Mouse (Mus musculus) limb, embryonic 10.5 days (tissue): ENCODE data around the gene Cenpq. TPM values are rescaled to one million over a fixed set of nuclear protein-coding genes. Genes with fewer than 3 reads are reported as not detected.

Source experiments
- DNase-seq: peaks from one replicate; pipeline ENCODE4 v3.0.0-alpha.2; 2017; ENCODE audit warnings: low spot score
- H3K27ac ChIP-seq: fragments of 300-500 bp; sonication (generic); 2 replicates; pipeline ENCODE4 v1.5.1; 2016; ENCODE audit warnings: mild to moderate bottlenecking
- H3K27me3 ChIP-seq: fragments of 300-500 bp; sonication (generic); 2 replicates; pipeline ENCODE4 v1.6.1; 2016; ENCODE audit warnings: low read depth, mild to moderate bottlenecking; ENCODE audit not compliant: poor library complexity, severe bottlenecking
- H3K36me3 ChIP-seq: fragments of 300-500 bp; sonication (generic); 2 replicates; pipeline ENCODE4 v1.6.1; 2016; ENCODE audit warnings: mild to moderate bottlenecking, moderate library complexity
- H3K4me1 ChIP-seq: fragments of 300-500 bp; sonication (generic); 2 replicates; pipeline ENCODE4 v1.6.1; 2016
- H3K4me3 ChIP-seq: fragments of 300-500 bp; sonication (generic); 2 replicates; pipeline ENCODE4 v1.5.1; 2016; ENCODE audit warnings: mild to moderate bottlenecking, moderate library complexity
- H3K9me3 ChIP-seq: fragments of 300-500 bp; sonication (generic); replicated peaks from 2 replicates; pipeline ENCODE4 v1.6.1; 2016; ENCODE audit warnings: mild to moderate bottlenecking
- WGBS: fragments of 180-500 bp; shearing (Covaris S2); methylation state at CpG from one replicate; pipeline ENCODE4 v1.1.7; 2016; 5-methylcytosine and 5-hydroxymethylcytosine counted together
- polyA plus RNA-seq: library from polyadenylated mRNA; unstranded; fragments of >200 nt; fragmentation: Nextera tagmentation; extraction: Ambion mirVana; gene quantifications from 2 replicates; pipeline ENCODE4 v1.2.1, GENCODE M21; 2016

The Cenpq gene
- polyA plus RNA-seq, 1 experiment from 2014 or later = 35.7 TPM

DNA sequence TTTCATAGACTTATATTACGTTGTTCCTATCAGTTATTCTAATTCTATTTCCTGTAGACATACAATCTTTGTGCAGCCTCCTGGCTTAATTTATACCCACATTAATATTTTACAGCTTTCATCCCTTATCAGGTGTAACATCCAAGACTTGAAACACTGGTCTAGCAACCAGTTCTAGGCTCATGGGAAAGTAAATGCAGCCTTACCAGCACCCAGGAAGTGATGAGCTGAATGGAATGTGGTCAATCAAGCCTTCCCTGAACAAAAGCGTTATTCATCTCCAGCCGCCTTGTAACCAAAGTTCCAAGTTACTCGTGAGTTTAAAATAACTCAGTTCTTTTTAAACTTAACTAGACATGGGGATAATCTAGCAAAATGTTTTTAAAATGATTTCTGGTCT is 49.7 kb downstream of the Cenpq start:
- H3K4me3 ChIP-seq = no peak overlapping the region
- H3K4me1 ChIP-seq = no peaks in the 10 kb centered on the region
- DNase-seq = no peak

DNA sequence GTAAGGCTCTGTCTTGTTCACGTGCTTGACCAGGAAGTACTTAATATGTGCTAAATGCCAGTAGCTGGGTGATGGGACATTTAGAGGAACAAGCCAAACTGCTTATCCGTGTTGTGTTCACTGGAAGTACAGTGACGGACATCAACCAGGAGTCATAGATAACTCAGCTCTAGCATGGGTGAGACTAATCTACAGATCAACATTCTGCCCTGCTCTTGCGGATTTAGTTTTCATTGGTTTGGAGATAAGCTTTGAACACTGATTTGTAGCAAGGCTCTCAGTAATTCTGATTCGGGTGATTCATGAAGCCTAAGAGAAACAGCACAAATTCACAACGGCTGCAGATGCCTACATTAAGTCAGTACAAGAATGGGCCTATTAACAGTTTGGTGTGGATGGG is 52.7 kb downstream of the Cenpq start:
- Histone ChIP-seq H3K36me3 (no peaks in the 10 kb centered on the region), H3K27me3 (no peaks in the 10 kb centered on the region), H3K27ac (no peak overlapping the region), H3K4me3 (no peak overlapping the region), H3K4me1 (0 out of 2 replicates have a peak, but pooled peaks cover 2% of the 10 kb centered on the region), H3K9me3 (no peaks in the 10 kb centered on the region)
- 88% methylated on average over 6 of the region's 6 CpGs for WGBS
- no peak for DNase-seq

More for the DNA sequence above, 49.7 kb downstream of the Cenpq start:
- WGBS = 89% methylated on average over 4 of the region's 4 CpGs
- H3K9me3 ChIP-seq = no peaks in the 10 kb centered on the region
- H3K27me3 ChIP-seq = no peaks in the 10 kb centered on the region
- H3K27ac ChIP-seq = no peak overlapping the region
- H3K36me3 ChIP-seq = no peaks in the 10 kb centered on the region

DNA sequence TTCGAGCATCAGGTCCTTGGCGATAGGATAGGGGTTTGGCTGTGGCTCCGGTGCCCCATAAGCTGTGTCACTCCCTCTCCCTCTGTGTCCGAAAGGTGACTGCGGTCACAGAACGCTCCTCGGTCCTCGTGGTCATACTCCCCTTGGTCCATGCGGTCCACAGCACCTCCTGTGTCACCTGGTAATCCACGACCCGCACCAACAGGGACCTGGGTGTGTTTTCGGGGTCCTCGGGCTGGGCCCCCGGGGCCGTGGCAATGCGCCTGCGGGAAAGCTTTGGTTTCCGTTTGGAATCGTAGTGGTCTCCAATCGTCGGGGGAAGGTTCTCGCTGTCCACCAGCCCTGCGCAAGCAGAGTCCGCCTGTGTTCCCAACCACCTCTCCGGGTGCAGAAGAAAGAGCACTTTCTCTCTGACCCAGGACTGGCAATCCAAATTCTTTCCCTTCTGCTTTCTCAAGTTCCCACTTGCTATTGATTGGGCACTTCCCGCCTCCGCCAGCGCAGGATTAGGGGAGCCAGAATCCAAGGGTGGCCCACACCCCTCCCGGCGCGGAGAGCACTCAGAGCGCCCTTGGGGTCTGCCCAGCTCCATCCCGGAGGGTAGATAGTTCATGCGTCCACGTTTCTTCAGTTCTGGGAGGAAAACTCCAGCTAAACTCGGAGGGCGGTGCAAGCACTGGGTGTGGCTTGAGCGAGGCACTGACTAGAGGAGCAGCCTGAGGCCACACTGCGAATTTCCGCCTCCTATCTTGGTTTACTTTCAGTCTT is 54.7 kb downstream of the Cenpq start, which contains the start of gene 9130008F23Rik:
Gene 9130008F23Rik (minus strand): TSS at position 636 of the 768 bp plus-strand sequence.
- WGBS = under 1% methylated on average over 40 of the region's 40 CpGs

DNA sequence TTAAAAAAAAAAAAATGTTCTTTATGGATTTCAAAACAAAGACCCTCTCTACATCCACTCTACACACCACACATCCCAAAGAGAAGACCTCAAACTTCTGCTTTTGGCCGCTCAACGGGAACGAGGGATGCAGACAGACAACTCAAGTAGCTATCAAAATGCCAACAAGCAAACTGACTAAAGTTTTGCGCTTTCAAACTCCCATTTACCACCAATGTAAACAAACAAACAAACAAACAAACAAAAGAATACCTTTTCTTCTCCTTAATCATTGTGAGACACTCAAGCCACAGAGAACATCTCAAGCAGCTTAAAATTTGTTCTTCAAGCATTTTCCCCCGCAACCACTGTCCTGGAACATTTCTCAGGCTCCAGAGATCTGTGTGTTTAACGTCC is 55.3 kb downstream of the Cenpq start:
- Histone ChIP-seq H3K27me3 (no peaks in the 10 kb centered on the region), H3K4me3 (peak overlapping the region; percentile 68), H3K36me3 (no peaks in the 10 kb centered on the region), H3K4me1 (0 out of 2 replicates have a peak, but pooled peaks cover 2% of the 10 kb centered on the region), H3K9me3 (no peaks in the 10 kb centered on the region), H3K27ac (peak overlapping the region; percentile 83)
- 5% methylated on average over 6 of the region's 6 CpGs for WGBS
- no peak for DNase-seq

More for the DNA sequence above, 54.7 kb downstream of the Cenpq start, which contains the start of gene 9130008F23Rik:
- DNase-seq = peak; percentile 67
- Histone ChIP-seq H3K9me3 (no peaks in the 10 kb centered on the region), H3K27me3 (no peaks in the 10 kb centered on the region), H3K4me1 (0 out of 2 replicates have a peak, but pooled peaks cover 2% of the 10 kb centered on the region), H3K27ac (peak within 1 kb of the TSS; percentile 83), H3K4me3 (peak within 1 kb of the TSS; percentile 68), H3K36me3 (no peaks in the 10 kb centered on the region)

DNA sequence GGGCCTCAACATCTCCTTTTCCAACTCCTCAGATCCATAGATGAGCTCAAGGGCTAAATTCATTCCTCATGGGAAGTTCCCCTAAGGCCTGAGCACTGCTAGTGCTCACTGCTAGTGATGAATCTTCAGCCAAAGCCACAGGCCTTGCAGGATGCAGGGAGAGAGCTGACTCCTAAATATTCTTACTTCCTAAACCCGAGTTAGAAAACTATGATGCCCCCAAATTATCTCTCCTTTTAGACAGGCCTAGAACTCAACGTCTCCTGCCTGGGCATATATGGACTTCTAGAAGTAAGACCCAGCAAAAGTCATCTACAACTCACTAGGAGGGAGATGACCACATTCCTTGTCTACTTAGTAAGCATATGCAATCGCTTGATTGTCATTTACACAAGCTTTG is 57.1 kb downstream of the Cenpq start:
- DNase-seq = no peak
- no peak overlapping the region for H3K27ac ChIP-seq
- 42% methylated on average over 3 of the region's 3 CpGs for WGBS
- H3K27me3 ChIP-seq = no peaks in the 10 kb centered on the region
- H3K36me3 ChIP-seq = no peaks in the 10 kb centered on the region
- H3K4me3 ChIP-seq = no peak overlapping the region
- no peaks in the 10 kb centered on the region for H3K9me3 ChIP-seq
- H3K4me1 ChIP-seq = 0 out of 2 replicates have a peak, but pooled peaks cover 2% of the 10 kb centered on the region

DNA sequence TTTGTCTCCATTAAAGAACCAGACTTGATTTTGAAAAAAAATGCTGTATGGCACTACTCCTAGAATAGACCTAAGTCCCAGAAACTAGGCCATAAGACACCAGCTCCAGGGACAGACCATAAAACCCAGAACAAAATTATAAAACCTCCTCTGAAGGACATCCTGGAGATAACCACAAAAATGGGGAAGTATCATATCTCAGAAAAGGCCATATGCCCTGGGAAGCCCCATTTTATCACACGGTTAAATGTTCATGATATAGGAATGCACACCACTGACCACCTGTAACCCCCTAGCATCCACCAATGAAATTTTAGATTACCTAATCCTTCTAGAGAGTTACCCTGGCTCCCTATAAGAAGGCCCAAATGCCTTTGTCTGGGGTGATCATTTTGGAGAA is 59.3 kb downstream of the Cenpq start:
- no peak overlapping the region for H3K27ac ChIP-seq
- H3K36me3 ChIP-seq = no peaks in the 10 kb centered on the region
- 95% methylated on average over 1 of the region's 1 CpGs for WGBS
- DNase-seq = no peak
- H3K4me1 ChIP-seq = 0 out of 2 replicates have a peak, but pooled peaks cover 2% of the 10 kb centered on the region
- H3K4me3 ChIP-seq = no peak overlapping the region
- H3K27me3 ChIP-seq = no peaks in the 10 kb centered on the region
- H3K9me3 ChIP-seq = no peaks in the 10 kb centered on the region

DNA sequence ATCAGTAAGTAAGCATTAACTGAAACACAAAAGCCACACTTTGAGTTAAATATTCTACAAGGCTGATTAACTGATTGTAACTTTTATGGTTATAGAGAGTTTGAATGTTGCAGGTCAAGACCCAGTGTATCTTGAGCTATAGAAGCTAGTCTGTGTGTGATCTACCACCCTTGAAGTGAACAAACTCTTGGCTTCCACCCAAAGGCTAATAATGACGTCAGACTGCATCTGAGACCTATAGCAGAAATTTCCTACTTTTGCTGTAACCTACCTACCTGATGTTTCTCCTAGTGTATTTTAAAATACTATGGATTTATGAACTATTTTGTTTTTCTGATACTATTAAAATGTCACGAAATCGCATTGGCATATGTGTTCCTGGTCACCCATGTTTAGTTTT is 60.1 kb downstream of the Cenpq start:
- 89% methylated on average over 3 of the region's 3 CpGs for WGBS
- H3K27ac ChIP-seq = no peak overlapping the region
- no peaks in the 10 kb centered on the region for H3K36me3 ChIP-seq
- H3K4me1 ChIP-seq = 0 out of 2 replicates have a peak, but pooled peaks cover 2% of the 10 kb centered on the region
- no peak for DNase-seq
- no peak overlapping the region for H3K4me3 ChIP-seq
- H3K9me3 ChIP-seq = no peaks in the 10 kb centered on the region
- H3K27me3 ChIP-seq = no peaks in the 10 kb centered on the region

DNA sequence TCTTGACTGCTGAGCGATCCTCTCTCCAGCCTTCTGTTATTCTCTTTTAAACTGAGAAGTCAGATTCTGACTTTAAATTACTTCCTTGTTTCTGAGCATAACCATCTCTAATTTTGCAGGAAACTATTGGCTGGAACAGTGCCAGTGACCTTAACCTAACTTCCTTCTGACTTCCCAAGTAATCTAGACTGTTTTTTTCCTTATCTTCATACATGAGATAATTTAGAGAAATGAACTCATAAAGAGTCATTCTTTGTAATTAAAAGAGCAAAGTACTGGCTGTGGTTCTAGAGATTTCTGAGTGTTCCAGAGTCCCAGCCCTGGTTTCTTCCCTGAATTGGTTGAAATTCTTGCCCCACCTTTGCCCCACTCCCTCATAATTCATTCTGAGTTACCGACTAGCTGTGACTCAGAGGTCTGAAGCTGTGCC is 61.2 kb downstream of the Cenpq start:
- Histone ChIP-seq H3K4me3 (no peak overlapping the region), H3K27me3 (no peaks in the 10 kb centered on the region), H3K36me3 (no peaks in the 10 kb centered on the region), H3K4me1 (no peaks in the 10 kb centered on the region), H3K27ac (no peak overlapping the region), H3K9me3 (no peaks in the 10 kb centered on the region)
- no peak for DNase-seq
- WGBS = 45% methylated on average over 2 of the region's 2 CpGs

Other genes with a start within 250 kb of the Cenpq start
- not detected in 2 replicates for gene Esp1, start 207.9 kb downstream of the Cenpq start, polyA plus RNA-seq
- not detected in 2 replicates for gene Crisp2, start 128.0 kb downstream of the Cenpq start, polyA plus RNA-seq
- 5.4 and 5.5 TPM in 2 replicates for gene Rhag, start 123.9 kb downstream of the Cenpq start, polyA plus RNA-seq
- 0.63 and 1.7 TPM in 2 replicates for gene 9130008F23Rik, start 54.5 kb downstream of the Cenpq start, polyA plus RNA-seq
- not detected in 2 replicates for gene Glyatl3, start 20.7 kb downstream of the Cenpq start, polyA plus RNA-seq
- 29.1 and 32.4 TPM in 2 replicates for gene Mut, start 362 bp downstream of the Cenpq start, polyA plus RNA-seq